Comparison of ENCODE assay signal across 22 mouse cellular contexts in the genomic region with DNA sequence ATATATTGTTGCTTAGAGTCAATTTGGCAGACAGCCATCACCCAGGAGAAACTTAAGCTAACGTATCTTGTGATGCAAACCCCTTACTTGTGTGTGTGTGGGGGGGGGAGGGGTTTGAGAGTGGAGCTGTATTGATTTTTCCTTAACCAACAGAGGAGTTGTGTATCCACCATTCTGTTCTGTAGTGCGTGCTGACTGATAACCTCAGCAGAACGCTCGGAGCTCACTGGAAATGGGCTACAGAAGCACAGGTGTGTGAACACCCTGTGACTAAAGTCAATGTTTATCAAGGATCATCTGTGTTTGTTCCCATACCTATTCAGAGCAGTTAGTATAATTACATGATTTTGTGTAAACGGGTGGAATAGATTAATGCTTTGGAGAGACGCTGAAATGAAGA.
"Had no signal": no experiment of that assay in that cellular context is flagged by ENCODE, and none has a peak within 500 bp of the region (broad histone marks: within the 10 kb centered on the region; RNA-seq: fewer than 3 reads in every experiment).

No protein-coding gene starts in this region.

- ATAC-seq: liver, postnatal 0 days; lung, postnatal 0 days; midbrain, embryonic 13.5 days; midbrain, embryonic 15.5 days had no signal

- H3K9me3 ChIP-seq: liver, embryonic 13.5 days; liver, embryonic 15.5 days; lung, embryonic 15.5 days; megakaryocyte, embryonic 14.5 days; midbrain, embryonic 13.5 days; midbrain, embryonic 15.5 days; neural tube, embryonic 13.5 days; neural tube, embryonic 15.5 days had no signal

- H3K27me3 ChIP-seq: liver, embryonic 13.5 days; liver, embryonic 15.5 days; lung, embryonic 15.5 days; midbrain, embryonic 15.5 days; neural tube, embryonic 13.5 days; neural tube, embryonic 15.5 days had no signal

- H3K4me1 ChIP-seq: liver, embryonic 13.5 days; liver, embryonic 15.5 days; lung, embryonic 15.5 days; megakaryocyte, embryonic 14.5 days had no signal

- H3K4me3 ChIP-seq: liver, embryonic 13.5 days; liver, embryonic 15.5 days; lung, embryonic 15.5 days; megakaryocyte, embryonic 14.5 days; midbrain, embryonic 13.5 days; midbrain, embryonic 15.5 days; neural tube, embryonic 13.5 days; neural tube, embryonic 15.5 days had no signal

- H3K4me2 ChIP-seq: liver, embryonic 13.5 days; liver, embryonic 15.5 days; lung, embryonic 15.5 days; midbrain, embryonic 11.5 days; midbrain, embryonic 13.5 days; midbrain, embryonic 15.5 days; neural tube, embryonic 13.5 days; neural tube, embryonic 15.5 days had no signal

- H3K36me3 ChIP-seq: liver, embryonic 13.5 days; liver, embryonic 15.5 days; lung, embryonic 15.5 days; midbrain, embryonic 13.5 days; midbrain, embryonic 15.5 days; neural tube, embryonic 13.5 days; neural tube, embryonic 15.5 days had no signal

- H3K27ac ChIP-seq: liver, embryonic 13.5 days; liver, embryonic 15.5 days; lung, embryonic 15.5 days; macrophage; midbrain, embryonic 13.5 days; midbrain, embryonic 15.5 days; neural tube, embryonic 13.5 days; neural tube, embryonic 15.5 days had no signal

- DNase-seq: liver, embryonic 13.5 days; liver, postnatal 0 days; lung, postnatal 14 days; lung, postnatal 36 days; retina, postnatal 1 day; right cerebral cortex, adult 18-20 months; right cerebral cortex, postnatal 25 days; right cerebral cortex, postnatal 4 days; spleen, adult 18-20 months; thymus, adult 18-20 months; thymus, postnatal 14 days; thymus, postnatal 36 days had no signal

- H3K9ac ChIP-seq: liver, embryonic 13.5 days; liver, embryonic 15.5 days; liver, postnatal 0 days; lung, embryonic 15.5 days; midbrain, embryonic 13.5 days; midbrain, embryonic 15.5 days; neural tube, embryonic 13.5 days; neural tube, embryonic 15.5 days had no signal
